Mouse (Mus musculus) ES-E14 (cell line): ENCODE results near the gene Hbb-bh2. TPM values are rescaled to one million over a fixed set of nuclear protein-coding genes. Genes with fewer than 3 reads are reported as not detected.

Experiments
- DNase-seq: peaks from one replicate; pipeline ENCODE4 v3.0.0-alpha.2; 2013; ENCODE audit warnings: low read depth, low spot score
- H3K27ac ChIP-seq: 2 replicates; pipeline ENCODE4 v1.5.1; 2012; ENCODE audit warnings: low read depth, mild to moderate bottlenecking, low read length, moderate library complexity, mixed read lengths; ENCODE audit not compliant: poor library complexity, insufficient read depth, severe bottlenecking
- H3K36me3 ChIP-seq: 2 replicates; pipeline ENCODE4 v1.6.1; 2012; ENCODE audit warnings: mild to moderate bottlenecking, low read length, moderate library complexity, mixed read lengths; ENCODE audit not compliant: control insufficient read depth, poor library complexity, insufficient read depth, severe bottlenecking
- H3K4me1 ChIP-seq, 2 experiments: fragments of 150-350 bp in 1 of 2; sonication (generic) in 1 of 2; 2 replicates each; pipeline ENCODE4 v1.6.1; 2012; ENCODE audit warnings: low read length in 2 of 2, mild to moderate bottlenecking in 1 of 2, mixed read lengths in 1 of 2; ENCODE audit not compliant: control insufficient read depth in 2 of 2, insufficient read depth in 2 of 2, poor library complexity in 1 of 2
- H3K4me3 ChIP-seq, 2 experiments: fragments of 150-350 bp in 1 of 2; sonication (generic) in 1 of 2; 2 replicates each; pipeline ENCODE4 v1.5.1; 2012; ENCODE audit warnings: low read length in 2 of 2, low read depth in 1 of 2, mild to moderate bottlenecking in 1 of 2, mixed read lengths in 1 of 2; ENCODE audit not compliant: insufficient read depth in 1 of 2, poor library complexity in 1 of 2, severe bottlenecking in 1 of 2
- H3K9ac ChIP-seq: 2 replicates; pipeline ENCODE4 v1.6.1; 2012; ENCODE audit warnings: low read depth, mild to moderate bottlenecking, low read length, mixed read lengths; ENCODE audit not compliant: poor library complexity, insufficient read depth, severe bottlenecking
- H3K9me3 ChIP-seq: fragments of 150-350 bp; sonication (generic); 2 replicates; pipeline ENCODE4 v1.6.1; 2012; ENCODE audit warnings: low read depth, mild to moderate bottlenecking, low read length; ENCODE audit not compliant: control insufficient read depth, insufficient read depth
- CHD2 ChIP-seq: IDR thresholded peaks from 2 replicates; pipeline ENCODE4 v1.6.1; 2014; ENCODE audit warnings: mild to moderate bottlenecking, low read depth, low read length, inconsistent platforms
- HCFC1 ChIP-seq: IDR thresholded peaks from 2 replicates; pipeline ENCODE4 v1.6.1; 2012; ENCODE audit warnings: low read length, inconsistent platforms, borderline replicate concordance; ENCODE audit not compliant: insufficient read depth
- MAFK ChIP-seq: IDR thresholded peaks from 2 replicates; pipeline ENCODE4 v1.6.1; 2014; ENCODE audit warnings: mild to moderate bottlenecking, low read depth, low read length, inconsistent platforms; ENCODE audit not compliant: insufficient read depth
- ZC3H11A ChIP-seq: IDR thresholded peaks from 2 replicates; pipeline ENCODE4 v1.6.1; 2012; ENCODE audit warnings: low read depth, mild to moderate bottlenecking, inconsistent platforms, low read length, borderline replicate concordance
- ZNF384 ChIP-seq: IDR thresholded peaks from 2 replicates; pipeline ENCODE4 v1.6.1; 2012; ENCODE audit warnings: low read depth, low read length, inconsistent platforms
- in situ Hi-C, 2 experiments: fragments of 600-800 bp; cut with MboI; formaldehyde crosslinking; loops; one replicate each; pipeline ENCODE4 v1.15.1; 2025; ENCODE audit warnings: low sequenced_read_pairs in 2 of 2, inconsistent platforms in 1 of 2; ENCODE audit not compliant: unreplicated experiment in 2 of 2
- total RNA-seq: library from RNA; depleted of rRNA; stranded (reverse); fragments of 300-350 nt; gene quantifications from 2 replicates; pipeline ENCODE4 v1.2.3, GENCODE M21; 2012

Gene Hbb-bh2
- total RNA-seq, 1 experiment = not detected

DNA sequence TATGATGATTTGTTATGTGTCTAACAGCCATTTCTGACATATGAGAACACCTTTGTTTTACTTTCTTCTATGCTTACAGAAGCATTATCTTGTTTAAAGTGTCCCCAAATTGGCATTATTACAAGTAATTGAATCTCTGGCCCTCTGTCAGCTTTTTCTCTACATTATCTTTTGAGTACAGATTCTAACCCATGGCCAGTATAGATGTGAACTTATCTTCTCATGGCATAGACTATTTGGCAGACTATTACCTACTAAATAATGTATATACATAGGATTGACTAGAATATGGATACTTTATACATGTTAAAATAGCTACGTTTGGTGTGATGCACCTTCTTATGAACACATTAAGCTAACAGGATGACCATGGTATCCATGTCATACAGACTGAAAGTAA lies 14.3 kb upstream of the Hbb-bh2 start:
- Histone ChIP-seq H3K4me1 (no peaks in the 10 kb centered on the region), H3K9ac (no peak overlapping the region), H3K4me3 (no peak overlapping the region), H3K27ac (no peak overlapping the region), H3K36me3 (no peaks in the 10 kb centered on the region), H3K9me3 (no peaks in the 10 kb centered on the region)
- TF ChIP-seq CHD2 (no peak), ZC3H11A (no peak), HCFC1 (no peak), MAFK (no peak), ZNF384 (no peak)
- DNase-seq = no peak
- in situ Hi-C loops = no loop called here

- Histone ChIP-seq H3K9ac (no peak within 1 kb of the TSS), H3K9me3 (no peaks in the 10 kb centered on the region), H3K27ac (no peak within 1 kb of the TSS), H3K4me3 (no peak within 1 kb of the TSS), H3K36me3 (no peaks in the 10 kb centered on the region), H3K4me1 (no peaks in the 10 kb centered on the region)
- DNase-seq = no peak
- TF ChIP-seq ZNF384 = no peak
- no peak for TF ChIP-seq ZC3H11A
- no peak for TF ChIP-seq MAFK
- TF ChIP-seq CHD2 = no peak
- no peak for TF ChIP-seq HCFC1
- in situ Hi-C loops = no loop called here
Measured at GRCm38 (mm10) chr7:103853090-103853489, 12.8 kb upstream of the Hbb-bh2 start, which contains the start of gene Hbb-y. Gene Hbb-y, minus strand, starts transcription at chr7:103853216.

- H3K36me3 ChIP-seq = no peaks in the 10 kb centered on the region
- H3K4me3 ChIP-seq = no peak overlapping the region
- no peak overlapping the region for H3K9ac ChIP-seq
- no peaks in the 10 kb centered on the region for H3K9me3 ChIP-seq
- TF ChIP-seq ZC3H11A (no peak), HCFC1 (no peak), MAFK (no peak), ZNF384 (no peak), CHD2 (no peak)
- no peaks in the 10 kb centered on the region for H3K4me1 ChIP-seq
- H3K27ac ChIP-seq = no peak overlapping the region
- in situ Hi-C loops = no loop called here
- no peak for DNase-seq
Measured at GRCm38 (mm10) chr7:103844525-103845325, 4.4 kb upstream of the Hbb-bh2 start.

DNA sequence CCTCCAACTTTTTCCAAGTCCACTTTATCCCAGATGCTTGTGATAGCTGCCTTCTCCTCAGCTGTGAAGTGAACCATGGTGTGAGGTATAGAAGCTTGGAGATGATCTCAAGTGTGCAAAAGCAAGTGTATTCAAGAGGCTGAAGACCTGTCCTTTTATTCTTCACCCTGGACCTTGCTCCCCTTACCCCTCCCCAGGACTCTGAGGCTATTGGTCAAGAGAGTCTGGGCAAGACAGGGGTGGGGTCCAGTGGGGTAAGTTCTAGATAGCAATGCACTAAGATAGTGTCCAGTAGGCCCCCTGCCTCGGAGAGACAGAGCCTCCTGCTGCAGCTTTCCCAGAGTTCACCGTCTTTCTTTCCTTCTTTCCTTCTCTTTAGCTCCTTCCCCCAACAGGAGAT lies 2.7 kb upstream of the Hbb-bh2 start, which contains the start of gene Hbb-bh1:
Gene Hbb-bh1 (minus strand): TSS at position 131 of the 400 bp plus-strand sequence.
- no peak within 1 kb of the TSS for H3K27ac ChIP-seq
- no peaks in the 10 kb centered on the region for H3K36me3 ChIP-seq
- H3K4me3 ChIP-seq = no peak within 1 kb of the TSS
- no peak within 1 kb of the TSS for H3K9ac ChIP-seq
- no peak for DNase-seq
- no peaks in the 10 kb centered on the region for H3K9me3 ChIP-seq
- TF ChIP-seq CHD2 = no peak
- no peak for TF ChIP-seq ZC3H11A
- no peak for TF ChIP-seq HCFC1
- TF ChIP-seq ZNF384 = no peak
- no peak for TF ChIP-seq MAFK
- in situ Hi-C loops = no loop called here
- H3K4me1 ChIP-seq = no peaks in the 10 kb centered on the region
